In the genomic region with DNA sequence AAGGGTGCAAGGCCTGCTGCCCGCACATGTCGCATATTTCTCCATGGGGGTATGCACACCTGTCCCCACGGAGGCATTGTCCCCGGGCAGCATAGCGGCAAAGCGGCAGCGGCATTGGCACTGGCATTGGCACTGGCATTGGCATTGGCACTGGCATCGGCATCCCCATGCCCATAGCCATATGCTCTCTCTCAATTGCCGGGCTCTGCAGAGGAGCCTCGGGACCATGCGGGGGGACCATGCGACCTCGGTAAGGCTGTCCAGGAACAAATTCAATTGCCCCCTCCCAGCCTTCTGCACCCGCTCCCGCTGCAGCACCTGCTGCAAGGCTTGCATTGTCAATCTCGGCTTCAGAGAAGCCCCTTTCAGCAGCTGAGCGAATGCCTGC, we compare ENCODE assay signal across 9 mouse cellular contexts. TPM values are rescaled to one million over a fixed set of nuclear protein-coding genes. Genes with fewer than 3 reads are reported as not detected.
DNase-seq lines count a peak whose midpoint lies in the region; ATAC-seq and TF ChIP-seq lines count a peak whose summit lies in the region.
"Had no signal": no experiment of that assay in that cellular context is flagged by ENCODE, and none has a peak within 500 bp of the region (broad histone marks: within the 10 kb centered on the region; RNA-seq: fewer than 3 reads in every experiment).

No protein-coding gene starts in this region.

- intact Hi-C loops in gastrocnemius, postnatal 14 days (cut with DNase I; ENCODE audit: low total_unique reads), result no loop called here

- H3K27ac ChIP-seq in forebrain, embryonic 14.5 days (ENCODE audit: low read depth, low read length), result peak overlapping the region; percentile 90
- no peak overlapping the region for H3K27ac ChIP-seq in liver, embryonic 12.5 days

- H3ac ChIP-seq in C2C12 (ENCODE audit: control insufficient read depth, insufficient read length, low read depth), result no peak overlapping the region

- H3K4me1 ChIP-seq in forebrain, embryonic 14.5 days (ENCODE audit: control insufficient read depth, insufficient read depth, low read length), result no peaks in the 10 kb centered on the region
- no peaks in the 10 kb centered on the region for H3K4me1 ChIP-seq in liver, embryonic 12.5 days

- ATAC-seq in forebrain, embryonic 14.5 days, result no peak; the same call in 1 of the 2 replicates
- ATAC-seq in liver, embryonic 12.5 days, result peak; percentile 10; the same call in 1 of the 2 replicates

- DNase-seq in gastrocnemius, postnatal 14 days, result peak; percentile 3
- no peak for DNase-seq in gastrocnemius, adult 18-20 months (ENCODE audit: low spot score)
- no peak for DNase-seq in forebrain, embryonic 14.5 days (ENCODE audit: low spot score)
- DNase-seq in frontal cortex, postnatal 36 days (ENCODE audit: low spot score in 2 of 2), result no peak
- no peak for DNase-seq in spleen, postnatal 36 days (ENCODE audit: low spot score in 2 of 2)
- DNase-seq in thymus, postnatal 10 days (ENCODE audit: low spot score in 2 of 2), result no peak

- peaks cover 6% of the 10 kb centered on the region for H3K79me3 ChIP-seq in C2C12 (ENCODE audit: low read depth)

- TF ChIP-seq CTCF in C2C12 (IDR thresholded peaks at IDR 0.05; ENCODE audit: control insufficient read depth, insufficient read depth, insufficient read length), result no peak

- H3K79me2 ChIP-seq in C2C12 (ENCODE audit: control insufficient read depth, insufficient read depth), result peaks cover 18% of the 10 kb centered on the region

- H3K36me3 ChIP-seq in C2C12 (ENCODE audit: control insufficient read depth, insufficient read depth), result no peaks in the 10 kb centered on the region
- H3K36me3 ChIP-seq in forebrain, embryonic 14.5 days (ENCODE audit: control insufficient read depth, insufficient read depth, low read length), result no peaks in the 10 kb centered on the region
- no peaks in the 10 kb centered on the region for H3K36me3 ChIP-seq in liver, embryonic 12.5 days

- H3K9me3 ChIP-seq in forebrain, embryonic 14.5 days (replicated peaks; ENCODE audit: control insufficient read depth, low read length), result no peaks in the 10 kb centered on the region
- H3K9me3 ChIP-seq in liver, embryonic 12.5 days (replicated peaks), result 0 out of 2 replicates have a peak, but pooled peaks cover 12% of the 10 kb centered on the region

- 47% methylated on average over 17 of the region's 17 CpGs for WGBS in forebrain, embryonic 14.5 days
- WGBS in liver, embryonic 12.5 days (ENCODE audit: insufficient replicate concordance), result 58% methylated on average over 17 of the region's 17 CpGs

- peak overlapping the region; percentile 63 for H3K4me3 ChIP-seq in C2C12 (ENCODE audit: insufficient read depth, poor library complexity, severe bottlenecking)
- peak overlapping the region; percentile 68 for H3K4me3 ChIP-seq in forebrain, embryonic 14.5 days (ENCODE audit: low read depth, low read length)
- H3K4me3 ChIP-seq in liver, embryonic 12.5 days, result peak overlapping the region; percentile 58

- peak overlapping the region; percentile 63 for H3K4me2 ChIP-seq in forebrain, embryonic 14.5 days (ENCODE audit: low read length)
- peak overlapping the region; percentile 69 for H3K4me2 ChIP-seq in liver, embryonic 12.5 days

- peaks cover 3% of the 10 kb centered on the region for H3K27me3 ChIP-seq in C2C12 (ENCODE audit: control insufficient read depth, insufficient read depth, insufficient read length)
- no peaks in the 10 kb centered on the region for H3K27me3 ChIP-seq in forebrain, embryonic 14.5 days (replicated peaks; ENCODE audit: control insufficient read depth, insufficient read depth, low read length)
- H3K27me3 ChIP-seq in liver, embryonic 12.5 days (replicated peaks), result no peaks in the 10 kb centered on the region

- peak overlapping the region; percentile 87 for H3K9ac ChIP-seq in forebrain, embryonic 14.5 days (ENCODE audit: low read length)
- no peak overlapping the region; the same call in 1 of the 2 replicates for H3K9ac ChIP-seq in liver, embryonic 12.5 days

TF ChIP-seq in C2C12, 6 proteins besides CTCF, POLR2A, EP300 and RAD21:
- TF ChIP-seq CEBPB (IDR thresholded peaks at IDR 0.05; ENCODE audit: low read depth) (no peak), FOSL1 (IDR thresholded peaks at IDR 0.05; ENCODE audit: insufficient read depth, low read length, poor library complexity, severe bottlenecking) (no peak), USF1 (IDR thresholded peaks at IDR 0.05; ENCODE audit: low read depth) (no peak), MYOD1 (IDR thresholded peaks at IDR 0.05; ENCODE audit: control insufficient read depth, insufficient read length, low read depth) (no peak), MAX (IDR thresholded peaks at IDR 0.05) (no peak), MYOG (IDR thresholded peaks at IDR 0.05; ENCODE audit: control insufficient read depth, extremely low read depth, insufficient read length) (no peak)

RNA-seq across cellular contexts. Expression of a gene that starts 0.8 kb away (rescaled TPM):
- total RNA-seq in gastrocnemius, postnatal 14 days (2021), result under 1 TPM; 0.33 to 0.42 TPM
- total RNA-seq in gastrocnemius, adult 18-20 months (2021), result under 1 TPM; 0.14 to 0.17 TPM
- polyA plus RNA-seq in C2C12 (2012; fragmentation: generic; extraction: Trizol), result 0.83 TPM
- polyA plus RNA-seq in forebrain, embryonic 14.5 days (2014; fragmentation: Nextera tagmentation; extraction: Ambion mirVana), result 20.0 and 23.7 TPM in 2 replicates
- polyA plus RNA-seq in liver, embryonic 12.5 days (2016; fragmentation: Nextera tagmentation; extraction: Ambion mirVana), result 1.1 and 1.4 TPM in 2 replicates

RNA-seq across cellular contexts. Expression of a gene that starts 42.3 kb away (rescaled TPM):
- total RNA-seq in gastrocnemius, postnatal 14 days (2021), result under 1 TPM; 0.21 to 0.47 TPM
- total RNA-seq in gastrocnemius, adult 18-20 months (2021), result not detected
- 0.01 TPM for polyA plus RNA-seq in C2C12 (2012; fragmentation: generic; extraction: Trizol)
- polyA plus RNA-seq in forebrain, embryonic 14.5 days (2014; fragmentation: Nextera tagmentation; extraction: Ambion mirVana), result 11.8 and 14.0 TPM in 2 replicates
- polyA plus RNA-seq in liver, embryonic 12.5 days (2016; fragmentation: Nextera tagmentation; extraction: Ambion mirVana), result 0.08 and 0.11 TPM in 2 replicates
- polyA plus RNA-seq: spleen, adult 2 months had no signal

RNA-seq across cellular contexts. Expression of a gene that starts 45.2 kb away (rescaled TPM):
- total RNA-seq in gastrocnemius, postnatal 14 days (2021), result 1 to 10 TPM; 1.9 to 2.6 TPM
- total RNA-seq in gastrocnemius, adult 18-20 months (2021), result under 1 TPM; 0.27 to 0.45 TPM
- 8.0 TPM for polyA plus RNA-seq in C2C12 (2012; fragmentation: generic; extraction: Trizol)
- polyA plus RNA-seq in forebrain, embryonic 14.5 days (2014; fragmentation: Nextera tagmentation; extraction: Ambion mirVana), result 18.9 and 25.5 TPM in 2 replicates
- polyA plus RNA-seq in liver, embryonic 12.5 days (2016; fragmentation: Nextera tagmentation; extraction: Ambion mirVana), result 6.2 TPM in 2 replicates

Comparison
In these comparisons a context has a peak if more than half of its experiments do, and no peak if none do; other contexts are left out.
1. RNA of a gene that starts 42.3 kb away (polyA plus RNA-seq): 11.8 to 14.0 TPM in forebrain, embryonic 14.5 days; 0.08 to 0.11 TPM in liver, embryonic 12.5 days and 0.01 TPM in C2C12 (single experiment); every median in the first group is over 10 times any median in the second.
2. Peak in every context shown above with its lines, with median percentiles within 50 percentile points of each other: H3K4me3 ChIP-seq.